Mouse (Mus musculus) hematopoietic stem cell, adult 5-6 weeks (primary cell): Measurements from ENCODE around the gene Zfp422. TPM values are rescaled to one million over a fixed set of nuclear protein-coding genes. Genes with fewer than 3 reads are reported as not detected.
A peak's percentile ranks its signal among the peaks of the same experiment; 100 is the strongest.
"Not testable (repeated sequence)": the region's sequence is repeated elsewhere in the genome, so short reads cannot be mapped to it uniquely, and the experiment has no call there.

ENCODE experiments used
- ATAC-seq, 2 experiments: fragments of 125-278 bp in 1 of 2; replicated peaks in 1 of 2; 2 replicates each; pipeline ENCODE4 v1.8.0; 2016 to 2017; ENCODE audit warnings: inconsistent platforms in 2 of 2, mild to moderate bottlenecking in 2 of 2, moderate number of reproducible peaks in 2 of 2, low read depth in 1 of 2, moderate TSS enrichment in 1 of 2; ENCODE audit not compliant: low FRiP score in 2 of 2, poor library complexity in 2 of 2, severe bottlenecking in 2 of 2, insufficient read depth in 1 of 2, low TSS enrichment in 1 of 2
- total RNA-seq: library from RNA; stranded (forward); fragments of 172-1452, 232-1000 nt; gene quantifications from 2 replicates; pipeline ENCODE4 v1.2.3, GENCODE M21; 2017

Zfp422 gene
- total RNA-seq, 1 experiment from 2014 or later, result 73.9 TPM

- no peak for ATAC-seq
Measured at GRCm38 (mm10) chr6:116629766-116630165, 967 bp upstream of the Zfp422 start.

GRCm38 (mm10) chr6:116628095-116628494 lies 704 bp downstream of the Zfp422 start:
- no peak for ATAC-seq

- not testable (repeated sequence) for ATAC-seq
Measured at GRCm38 (mm10) chr6:116626417-116626816, 2.4 kb downstream of the Zfp422 start.

GRCm38 (mm10) chr6:116621318-116622023 lies 7.3 kb downstream of the Zfp422 start:
- ATAC-seq, result peak; percentile 74 to 80

GRCm38 (mm10) chr6:116618073-116618472 lies 10.7 kb downstream of the Zfp422 start:
- no peak for ATAC-seq

GRCm38 (mm10) chr6:116615719-116616118 lies 13.1 kb downstream of the Zfp422 start:
- ATAC-seq, result no peak; a peak in 1 of 4 replicates

- no peak for ATAC-seq
Measured at GRCm38 (mm10) chr6:116607230-116607629, 21.6 kb downstream of the Zfp422 start.

- ATAC-seq, result not testable (repeated sequence)
Measured at GRCm38 (mm10) chr6:116600969-116601368, 27.8 kb downstream of the Zfp422 start.

GRCm38 (mm10) chr6:116584095-116584494 lies 44.7 kb downstream of the Zfp422 start, which contains the start of gene Olfr215:
TSS of gene Olfr215 (minus strand) at chr6:116584195.
- ATAC-seq, result no peak

Other genes starting within 250 kb of the Zfp422 start
- gene Alox5, start 167.8 kb downstream of the Zfp422 start, total RNA-seq, result 10.5 and 15.2 TPM in 2 replicates
- not detected in 2 replicates for gene Olfr211, start 139.9 kb downstream of the Zfp422 start, total RNA-seq
- gene Olfr212, start 122.5 kb downstream of the Zfp422 start, total RNA-seq, result not detected in 2 replicates
- not detected in 2 replicates for gene Olfr213, start 90.5 kb downstream of the Zfp422 start, total RNA-seq
- gene Gm5580, start 77.9 kb downstream of the Zfp422 start, total RNA-seq, result 0.15 and 0.81 TPM in 2 replicates
- gene Olfr214, start 74.8 kb downstream of the Zfp422 start, total RNA-seq, result not detected in 2 replicates
- not detected in 2 replicates for gene Olfr215, start 44.8 kb downstream of the Zfp422 start, total RNA-seq
- 0.75 and 1.7 TPM in 2 replicates for gene Depp1, start 21.6 kb upstream of the Zfp422 start, total RNA-seq
- gene Rassf4, start 45.0 kb upstream of the Zfp422 start, total RNA-seq, result 11.0 and 20.5 TPM in 2 replicates
- 0.19 TPM in 1 of 2 replicates, not detected in the other for gene Tmem72, start 87.9 kb upstream of the Zfp422 start, total RNA-seq